Mouse (Mus musculus) heart, embryonic 14.5 days (tissue): ENCODE measurements at regions not wholly inside any gene's neighbourhood (a gene's known extent, or its start where the extent isn't known, plus 50 kb on each side); places are given as distances from the start of the nearest gene placed in this dataset.
A peak's percentile ranks its signal among the peaks of the same experiment; 100 is the strongest.

Source experiments
- ATAC-seq: fragments of 200-750 bp; cut with Nextera tagmentation; 2 replicates; pipeline ENCODE4 v1.8.0; 2017; ENCODE audit warnings: low read depth, moderate TSS enrichment; ENCODE audit not compliant: insufficient number of reproducible peaks, insufficient read depth, low FRiP score
- H3K27ac ChIP-seq, 2 experiments: fragments of 200-500 bp in 1 of 2; fragments of 300-500 bp in 1 of 2; sonication (generic) in 1 of 2; replicated peaks in 1 of 2; 2 replicates each; pipeline ENCODE4 v1.5.1; 2012 to 2014; ENCODE audit warnings: low read depth in 2 of 2, low read length in 2 of 2, control low read depth in 1 of 2, mild to moderate bottlenecking in 1 of 2, mixed read lengths in 1 of 2; ENCODE audit not compliant: control insufficient read depth in 1 of 2, insufficient read depth in 1 of 2
- H3K27me3 ChIP-seq: fragments of 300-500 bp; sonication (generic); 2 replicates; pipeline ENCODE4 v1.6.1; 2014; ENCODE audit warnings: mild to moderate bottlenecking, low read length, control low read depth; ENCODE audit not compliant: control insufficient read depth, insufficient read depth
- H3K36me3 ChIP-seq: fragments of 300-500 bp; sonication (generic); 2 replicates; pipeline ENCODE4 v1.6.1; 2014; ENCODE audit warnings: mild to moderate bottlenecking, control low read depth, low read length, mixed read lengths; ENCODE audit not compliant: control insufficient read depth, insufficient read depth
- H3K4me1 ChIP-seq, 2 experiments: fragments of 200-500 bp in 1 of 2; fragments of 300-500 bp in 1 of 2; sonication (generic) in 1 of 2; 2 replicates each; pipeline ENCODE4 v1.6.1; 2012 to 2014; ENCODE audit warnings: low read length in 2 of 2, control low read depth in 1 of 2, mixed read lengths in 1 of 2; ENCODE audit not compliant: control insufficient read depth in 2 of 2, insufficient read depth in 2 of 2
- H3K4me2 ChIP-seq: fragments of 300-500 bp; sonication (generic); 2 replicates; pipeline ENCODE4 v1.6.1; 2014; ENCODE audit warnings: mild to moderate bottlenecking, low read length
- H3K4me3 ChIP-seq, 2 experiments: fragments of 200-500 bp in 1 of 2; fragments of 300-500 bp in 1 of 2; sonication (generic) in 1 of 2; 2 replicates each; pipeline ENCODE4 v1.5.1; 2012 to 2014; ENCODE audit warnings: low read length in 2 of 2, mild to moderate bottlenecking in 2 of 2, control low read depth in 1 of 2, low read depth in 1 of 2, moderate library complexity in 1 of 2; ENCODE audit not compliant: control insufficient read depth in 1 of 2, insufficient read depth in 1 of 2
- H3K9ac ChIP-seq: fragments of 300-500 bp; sonication (generic); 2 replicates; pipeline ENCODE4 v1.6.1; 2014; ENCODE audit warnings: mild to moderate bottlenecking, low read length
- H3K9me3 ChIP-seq: fragments of 300-500 bp; sonication (generic); 2 replicates; pipeline ENCODE4 v1.6.1; 2016; ENCODE audit warnings: low read length, control low read depth; ENCODE audit not compliant: control insufficient read depth
- WGBS: fragments of 180-500 bp; shearing (Covaris S2); extraction: QIAGEN DNeasy Blood & Tissue Kit; methylation state at CpG from one replicate; pipeline ENCODE4 v1.1.7; 2014; 5-methylcytosine and 5-hydroxymethylcytosine counted together

- H3K9me3 ChIP-seq, result no peaks in the 10 kb centered on the region
- no peak overlapping the region for H3K4me3 ChIP-seq
- no peak for ATAC-seq
- no peak overlapping the region for H3K27ac ChIP-seq
- no peaks in the 10 kb centered on the region for H3K36me3 ChIP-seq
- no peak overlapping the region for H3K4me2 ChIP-seq
- H3K9ac ChIP-seq, result no peak overlapping the region
- no peaks in the 10 kb centered on the region for H3K27me3 ChIP-seq
- 79% methylated on average over 3 of the region's 3 CpGs for WGBS
- H3K4me1 ChIP-seq, result peaks cover 27 to 38% of the 10 kb centered on the region in 2 experiments
These were observed 56.9 kb downstream of the Klf4 start for GRCm38 (mm10) chr4:55475409-55475808.

DNA sequence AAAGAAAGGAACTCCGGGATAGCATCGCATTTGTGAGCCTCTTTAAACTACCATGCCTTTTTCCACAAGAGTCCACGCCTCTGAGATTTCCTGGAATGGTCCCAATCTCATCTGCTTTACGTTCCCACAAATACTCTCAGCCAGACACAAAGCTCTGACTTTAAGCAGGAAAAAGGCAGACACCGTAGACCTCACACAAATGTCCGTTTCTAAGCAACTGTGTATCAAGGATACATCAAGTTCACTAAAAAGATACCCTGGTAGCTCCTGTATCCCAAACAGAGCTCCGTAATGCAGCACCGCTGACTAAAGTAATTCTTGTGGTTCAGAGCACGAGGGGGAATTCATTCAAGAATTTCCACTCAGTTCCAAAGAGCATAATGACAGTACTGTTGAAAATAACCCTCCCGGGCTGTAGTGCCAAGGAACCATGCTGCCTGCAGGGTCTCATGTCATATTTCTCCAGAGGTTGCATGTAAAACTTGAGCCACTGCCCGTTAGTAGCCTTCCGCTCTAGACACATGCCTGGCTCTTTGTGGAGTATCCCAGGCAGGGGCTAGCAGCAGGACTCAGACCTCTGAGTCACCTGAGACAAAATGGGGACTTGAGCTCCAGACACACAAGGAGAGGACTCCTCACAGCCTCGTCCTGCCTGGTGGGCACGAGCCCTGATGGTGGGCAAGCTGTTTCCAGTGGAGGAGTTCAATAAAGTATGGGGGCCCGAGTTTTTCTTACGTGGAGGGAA lies 58.0 kb downstream of the Klf4 start:
- no peaks in the 10 kb centered on the region for H3K9me3 ChIP-seq
- no peak overlapping the region for H3K9ac ChIP-seq
- H3K27ac ChIP-seq, result no peak overlapping the region
- H3K4me1 ChIP-seq, result peaks cover 23 to 34% of the 10 kb centered on the region in 2 experiments
- H3K27me3 ChIP-seq, result no peaks in the 10 kb centered on the region
- H3K4me2 ChIP-seq, result no peak overlapping the region
- no peak for ATAC-seq
- no peaks in the 10 kb centered on the region for H3K36me3 ChIP-seq
- WGBS, result 72% methylated on average over 16 of the region's 16 CpGs
- H3K4me3 ChIP-seq, result no peak overlapping the region

GRCm38 (mm10) chr4:55472649-55473048 lies 59.6 kb downstream of the Klf4 start:
- no peaks in the 10 kb centered on the region for H3K27me3 ChIP-seq
- H3K4me3 ChIP-seq, result no peak overlapping the region
- peaks cover 16 to 21% of the 10 kb centered on the region in 2 experiments for H3K4me1 ChIP-seq
- peak overlapping the region in 1 of 2 experiments; percentile 64; a peak in 2 of 4 replicates for H3K27ac ChIP-seq
- no peaks in the 10 kb centered on the region for H3K9me3 ChIP-seq
- no peak for ATAC-seq
- no peak overlapping the region for H3K4me2 ChIP-seq
- H3K36me3 ChIP-seq, result no peaks in the 10 kb centered on the region
- WGBS, result 55% methylated on average over 2 of the region's 2 CpGs
- no peak overlapping the region for H3K9ac ChIP-seq

GRCm38 (mm10) chr4:55470779-55471663 lies 61.2 kb downstream of the Klf4 start:
- 45% methylated on average over 13 of the region's 13 CpGs for WGBS
- no peaks in the 10 kb centered on the region for H3K27me3 ChIP-seq
- H3K36me3 ChIP-seq, result no peaks in the 10 kb centered on the region
- H3K9me3 ChIP-seq, result no peaks in the 10 kb centered on the region
- H3K4me2 ChIP-seq, result no peak overlapping the region
- no peak overlapping the region for H3K9ac ChIP-seq
- ATAC-seq, result no peak
- H3K27ac ChIP-seq, result peak overlapping the region; percentile 5 to 27; a peak in 2 of 4 replicates
- peaks cover 9 to 12% of the 10 kb centered on the region in 2 experiments for H3K4me1 ChIP-seq
- no peak overlapping the region for H3K4me3 ChIP-seq

DNA sequence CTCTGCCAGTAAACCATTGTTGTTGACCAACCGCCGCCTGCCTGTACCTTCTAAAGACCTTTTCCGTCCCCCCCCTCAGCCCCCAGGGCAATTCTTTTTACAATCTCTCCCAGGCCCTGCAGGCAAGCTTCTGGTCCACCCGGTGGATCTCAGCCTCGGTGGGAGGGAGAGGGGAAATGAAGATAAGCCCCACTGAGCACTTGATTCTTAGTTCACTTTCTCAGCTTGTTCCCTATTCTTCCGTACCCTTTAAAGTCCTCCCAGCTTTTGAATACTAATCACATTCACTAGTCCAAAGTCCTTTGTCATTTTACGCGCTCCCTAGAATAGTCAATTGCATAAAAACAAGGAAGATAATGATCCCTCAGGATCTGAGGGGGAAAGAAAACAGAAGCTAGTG lies 68.1 kb downstream of the Klf4 start:
- WGBS, result 28% methylated on average over 8 of the region's 8 CpGs
- H3K36me3 ChIP-seq, result no peaks in the 10 kb centered on the region
- no peaks in the 10 kb centered on the region for H3K9me3 ChIP-seq
- H3K4me2 ChIP-seq, result no peak overlapping the region
- no peak for ATAC-seq
- H3K4me1 ChIP-seq, result no peaks in the 10 kb centered on the region
- no peak overlapping the region for H3K27ac ChIP-seq
- H3K9ac ChIP-seq, result no peak overlapping the region
- no peaks in the 10 kb centered on the region for H3K27me3 ChIP-seq
- no peak overlapping the region for H3K4me3 ChIP-seq

DNA sequence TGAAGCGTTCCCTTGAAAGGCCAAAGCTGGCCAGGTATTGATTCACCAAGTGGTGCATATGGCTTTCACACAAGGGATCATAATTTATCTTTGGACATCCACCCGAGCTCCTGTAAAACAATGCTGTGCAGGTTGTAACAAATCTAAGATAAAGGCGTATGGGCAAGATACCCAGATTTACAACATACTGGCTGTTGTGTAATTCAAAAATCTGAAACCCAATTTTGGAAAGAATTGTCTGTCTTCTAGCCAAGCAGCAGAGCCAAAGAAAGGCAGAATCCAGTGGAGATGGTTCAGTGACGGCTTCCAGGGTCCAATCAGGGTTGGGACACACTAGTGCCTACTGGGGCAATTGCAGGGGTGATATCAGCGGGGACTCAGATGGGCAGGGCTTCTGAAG lies 70.3 kb downstream of the Klf4 start:
- H3K27me3 ChIP-seq, result no peaks in the 10 kb centered on the region
- no peak overlapping the region for H3K4me3 ChIP-seq
- no peaks in the 10 kb centered on the region for H3K9me3 ChIP-seq
- 78% methylated on average over 5 of the region's 5 CpGs for WGBS
- no peak overlapping the region for H3K4me2 ChIP-seq
- H3K27ac ChIP-seq, result no peak overlapping the region
- H3K4me1 ChIP-seq, result no peaks in the 10 kb centered on the region
- H3K36me3 ChIP-seq, result no peaks in the 10 kb centered on the region
- H3K9ac ChIP-seq, result no peak overlapping the region
- ATAC-seq, result no peak

- peaks cover 0 to 12% of the 10 kb centered on the region in 2 experiments; a peak in 2 of 4 replicates for H3K4me1 ChIP-seq
- peak overlapping the region; percentile 58 to 61; a peak in 3 of 4 replicates for H3K27ac ChIP-seq
- H3K9me3 ChIP-seq, result no peaks in the 10 kb centered on the region
- H3K4me3 ChIP-seq, result no peak overlapping the region
- no peak overlapping the region for H3K9ac ChIP-seq
- H3K4me2 ChIP-seq, result no peak overlapping the region
- 27% methylated on average over 5 of the region's 5 CpGs for WGBS
- no peaks in the 10 kb centered on the region for H3K27me3 ChIP-seq
- H3K36me3 ChIP-seq, result no peaks in the 10 kb centered on the region
- no peak for ATAC-seq
These were observed 78.4 kb downstream of the Klf4 start for GRCm38 (mm10) chr4:55453902-55454301.
